Mouse (Mus musculus) E14TG2a.4 (cell line): ENCODE measurements around the gene Pde1a.

Experiments used
- CTCF ChIP-seq: conservative IDR thresholded peaks from 2 replicates; pipeline ENCODE4 v1.5.1; 2014; ENCODE audit warnings: low read length
- NANOG ChIP-seq: IDR thresholded peaks from 2 replicates; pipeline ENCODE4 v1.6.1; 2014; ENCODE audit warnings: borderline replicate concordance, low read length, mixed read lengths
- POU5F1 ChIP-seq: IDR thresholded peaks from 2 replicates; pipeline ENCODE4 v1.6.1; 2014; ENCODE audit warnings: low read length, borderline replicate concordance

GRCm38 (mm10) chr2:80054042-80054441 lies 75.2 kb downstream of the Pde1a start:
- no peak for TF ChIP-seq CTCF
- TF ChIP-seq POU5F1 = no peak
- no peak for TF ChIP-seq NANOG
